Mouse (Mus musculus) adrenal gland, adult 2 months (tissue): ENCODE measurements around the gene Bard1. TPM values are rescaled to one million over a fixed set of nuclear protein-coding genes. Genes with fewer than 3 reads are reported as not detected.
A peak's percentile ranks its signal among the peaks of the same experiment; 100 is the strongest.

Experiments used
- DNase-seq: peaks from one replicate; pipeline ENCODE4 v3.0.0; 2021
- long read RNA-seq: library from polyadenylated mRNA; stranded (forward); transcript quantifications from one replicate; pipeline ENCODE4 v2.0.0, GENCODE M21; 2021
- polyA plus RNA-seq: library from polyadenylated mRNA; depleted of rRNA; stranded (reverse); fragments of >200 nt; gene quantifications from 2 replicates; pipeline ENCODE4 v1.2.3, GENCODE M21; 2012; rRNA removed
- total RNA-seq, 2 experiments: library from RNA; stranded (reverse); gene quantifications; 2 replicates each; pipeline ENCODE4 v1.2.3; 2021

The Bard1 gene
- total RNA-seq (under 1 TPM; 0.59 to 0.98 TPM), polyA plus RNA-seq (0.32 and 0.42 TPM in 2 replicates)
- long read RNA-seq, result 0 reads

- peak; percentile 98 for DNase-seq
Measured at GRCm38 (mm10) chr1:71102344-71103173, at the start of gene Bard1. Gene Bard1, minus strand, starts transcription at chr1:71103146.

- DNase-seq, result no peak
Measured at GRCm38 (mm10) chr1:71127171-71127570, 24.2 kb upstream of the Bard1 start.

- no peak for DNase-seq
Measured at GRCm38 (mm10) chr1:71118511-71118910, 15.6 kb upstream of the Bard1 start.

- no peak for DNase-seq
Measured at GRCm38 (mm10) chr1:71117253-71117652, 14.3 kb upstream of the Bard1 start.

- DNase-seq, result no peak
Measured at GRCm38 (mm10) chr1:71115781-71116180, 12.8 kb upstream of the Bard1 start.

GRCm38 (mm10) chr1:71109858-71110257 lies 6.9 kb upstream of the Bard1 start:
- DNase-seq, result no peak

- DNase-seq, result no peak
Measured at GRCm38 (mm10) chr1:71106127-71106526, 3.2 kb upstream of the Bard1 start.

- DNase-seq, result no peak
Measured at GRCm38 (mm10) chr1:71105724-71106123, 2.8 kb upstream of the Bard1 start.

GRCm38 (mm10) chr1:71103174-71103864 lies 373 bp upstream of the Bard1 start:
- peak; percentile 25 for DNase-seq

GRCm38 (mm10) chr1:71101369-71101970 lies 1.5 kb downstream of the Bard1 start:
- no peak for DNase-seq

- no peak for DNase-seq
Measured at GRCm38 (mm10) chr1:71100591-71101368, 2.2 kb downstream of the Bard1 start.

- DNase-seq, result no peak
Measured at GRCm38 (mm10) chr1:71099945-71100515, 2.9 kb downstream of the Bard1 start.

- no peak for DNase-seq
Measured at GRCm38 (mm10) chr1:71096031-71096430, 6.9 kb downstream of the Bard1 start.

GRCm38 (mm10) chr1:71095211-71095805 lies 7.6 kb downstream of the Bard1 start:
- no peak for DNase-seq

GRCm38 (mm10) chr1:71075651-71076050 lies 27.3 kb downstream of the Bard1 start:
- no peak for DNase-seq

- no peak for DNase-seq
Measured at GRCm38 (mm10) chr1:71070771-71071170, 32.2 kb downstream of the Bard1 start.

- DNase-seq, result no peak
Measured at GRCm38 (mm10) chr1:71068728-71069304, 34.1 kb downstream of the Bard1 start.

- DNase-seq, result no peak
Measured at GRCm38 (mm10) chr1:71063885-71064492, 39.0 kb downstream of the Bard1 start.

GRCm38 (mm10) chr1:71056143-71056542 lies 46.8 kb downstream of the Bard1 start:
- DNase-seq, result peak; percentile 25

GRCm38 (mm10) chr1:71055454-71055853 lies 47.5 kb downstream of the Bard1 start:
- DNase-seq, result no peak
